ENCODE assay signal across 1 mouse cellular context in the genomic region with DNA sequence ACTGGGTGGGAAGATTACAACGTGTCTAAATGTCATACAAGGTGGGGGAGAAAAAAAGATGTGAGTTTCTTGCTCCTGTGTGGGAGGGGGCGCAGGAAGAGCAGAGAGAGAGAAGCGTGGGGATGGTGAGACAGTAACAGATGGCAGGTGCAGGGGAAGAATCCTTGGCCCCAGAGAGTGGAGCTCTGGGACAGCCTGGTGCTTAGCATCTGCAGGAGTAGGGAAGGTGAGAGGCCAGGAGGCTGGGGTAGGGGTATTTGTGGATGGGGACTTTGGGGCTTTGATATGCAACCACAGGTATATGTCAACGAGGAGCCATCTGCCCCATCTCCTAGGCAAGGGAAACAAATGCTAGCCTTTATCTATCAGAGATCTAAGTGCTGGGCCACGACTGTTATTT.
TF ChIP-seq lines count a peak whose summit lies in the region.

No protein-coding gene starts in this region.

TF ChIP-seq in CH12.LX, 34 proteins besides CTCF, POLR2A, EP300 and RAD21 (continued from another document):
- TF ChIP-seq ZKSCAN1 (IDR thresholded peaks at IDR 0.05; ENCODE audit: borderline replicate concordance, low read depth, low read length): no peak
- TF ChIP-seq UBTF (IDR thresholded peaks at IDR 0.05; ENCODE audit: low read depth, low read length): no peak
- no peak for TF ChIP-seq MAFK (IDR thresholded peaks at IDR 0.05; ENCODE audit: insufficient replicate concordance, low read length)
